Mouse (Mus musculus) layer of hippocampus, adult 9-11 months (tissue): ENCODE results near the gene Cyb561.

ENCODE experiments used
- DNase-seq: peaks from one replicate; pipeline ENCODE4 v3.0.0; 2022

The Cyb561 gene

GRCm38 (mm10) chr11:105951601-105952044, 1.5 kb downstream of the Cyb561 start:
- no peak for DNase-seq

- DNase-seq: no peak
Measured at GRCm38 (mm10) chr11:105950519-105950918, 2.6 kb downstream of the Cyb561 start.

GRCm38 (mm10) chr11:105948255-105948654, 4.9 kb downstream of the Cyb561 start:
- DNase-seq: no peak

- no peak for DNase-seq
Measured at GRCm38 (mm10) chr11:105946694-105947154, 6.4 kb downstream of the Cyb561 start.

GRCm38 (mm10) chr11:105944770-105945672, 8.1 kb downstream of the Cyb561 start:
- DNase-seq: no peak

- DNase-seq: peak; percentile 48
Measured at GRCm38 (mm10) chr11:105944126-105944621, 9.0 kb downstream of the Cyb561 start.

- no peak for DNase-seq
Measured at GRCm38 (mm10) chr11:105943133-105944102, 9.7 kb downstream of the Cyb561 start.

- DNase-seq: no peak
Measured at GRCm38 (mm10) chr11:105941973-105942372, 11.2 kb downstream of the Cyb561 start.

GRCm38 (mm10) chr11:105938771-105939170, 14.4 kb downstream of the Cyb561 start:
- DNase-seq: no peak

GRCm38 (mm10) chr11:105936974-105937373, 16.2 kb downstream of the Cyb561 start:
- no peak for DNase-seq

- peak; percentile 57 for DNase-seq
Measured at GRCm38 (mm10) chr11:105936200-105936599, 16.9 kb downstream of the Cyb561 start.

- no peak for DNase-seq
Measured at GRCm38 (mm10) chr11:105935496-105935895, 17.6 kb downstream of the Cyb561 start.

GRCm38 (mm10) chr11:105934816-105935215, 18.3 kb downstream of the Cyb561 start:
- DNase-seq: no peak

GRCm38 (mm10) chr11:105934303-105934711, 18.8 kb downstream of the Cyb561 start:
- no peak for DNase-seq

- DNase-seq: no peak
Measured at GRCm38 (mm10) chr11:105933746-105934145, 19.4 kb downstream of the Cyb561 start.

- DNase-seq: no peak
Measured at GRCm38 (mm10) chr11:105931380-105931779, 21.8 kb downstream of the Cyb561 start.

GRCm38 (mm10) chr11:105928171-105928570, 25.0 kb downstream of the Cyb561 start:
- no peak for DNase-seq

- peak; percentile 70 for DNase-seq
Measured at GRCm38 (mm10) chr11:105927065-105928030, 25.8 kb downstream of the Cyb561 start.

GRCm38 (mm10) chr11:105922769-105923663, 30.1 kb downstream of the Cyb561 start:
- peak; percentile 46 for DNase-seq

GRCm38 (mm10) chr11:105921275-105921674, 31.9 kb downstream of the Cyb561 start:
- no peak for DNase-seq

GRCm38 (mm10) chr11:105920836-105921235, 32.3 kb downstream of the Cyb561 start:
- DNase-seq: no peak
